Mouse (Mus musculus): ENCODE results near the gene Egln2. TPM values are rescaled to one million over a fixed set of nuclear protein-coding genes. Genes with fewer than 3 reads are reported as not detected.

The Egln2 gene
- polyA plus RNA-seq, 1 experiment, result 61.4 TPM

GRCm38 (mm10) chr7:27161744-27162143 lies 4.9 kb downstream of the Egln2 start:
- Histone ChIP-seq H3ac (ENCODE audit: control insufficient read depth, insufficient read length) (no peak overlapping the region), H3K79me2 (ENCODE audit: control insufficient read depth, insufficient read depth) (peaks cover 12% of the 10 kb centered on the region), H3K4me2 (ENCODE audit: low read depth) (no peak overlapping the region), H3K27me3 (ENCODE audit: control insufficient read depth, insufficient read depth, insufficient read length) (no peaks in the 10 kb centered on the region), H3K36me3 (ENCODE audit: control insufficient read depth, insufficient read depth) (no peaks in the 10 kb centered on the region), H3K4me3 (no peak overlapping the region)
- TF ChIP-seq REST (IDR thresholded peaks at IDR 0.05; ENCODE audit: insufficient read depth, insufficient read length) (no peak), USF1 (IDR thresholded peaks at IDR 0.05; ENCODE audit: low read depth) (no peak), POLR2A (IDR thresholded peaks at IDR 0.05; ENCODE audit: insufficient read length, low read depth) (no peak), TCF3 (IDR thresholded peaks at IDR 0.05; ENCODE audit: insufficient read length, low read depth) (no peak), MYOG (IDR thresholded peaks at IDR 0.05; ENCODE audit: control insufficient read depth in 1 of 3, insufficient read depth in 1 of 3, insufficient read length in 2 of 3, low read depth in 2 of 3) (no peak), TCF12 (IDR thresholded peaks at IDR 0.05; ENCODE audit: insufficient read depth, poor library complexity, severe bottlenecking) (no peak), MYOD1 (IDR thresholded peaks at IDR 0.05; ENCODE audit: control insufficient read depth in 1 of 3, insufficient read length in 2 of 3, low read depth in 2 of 3) (no peak), CEBPB (IDR thresholded peaks at IDR 0.05; ENCODE audit: insufficient read depth, poor library complexity, severe bottlenecking) (no peak)

GRCm38 (mm10) chr7:27160921-27161320 lies 5.7 kb downstream of the Egln2 start:
- H3K79me2 ChIP-seq (ENCODE audit: control insufficient read depth, insufficient read depth), result peaks cover 9% of the 10 kb centered on the region
- no peak overlapping the region for H3K4me2 ChIP-seq (ENCODE audit: low read depth)
- H3K27me3 ChIP-seq (ENCODE audit: control insufficient read depth, insufficient read depth, insufficient read length), result no peaks in the 10 kb centered on the region
- H3K4me3 ChIP-seq, result no peak overlapping the region
- TF ChIP-seq POLR2AphosphoS2 (IDR thresholded peaks at IDR 0.05; ENCODE audit: insufficient read length, low read depth) (no peak), CEBPB (IDR thresholded peaks at IDR 0.05; ENCODE audit: insufficient read depth, poor library complexity, severe bottlenecking) (no peak), TCF3 (IDR thresholded peaks at IDR 0.05; ENCODE audit: insufficient read length, low read depth) (no peak), MYOD1 (IDR thresholded peaks at IDR 0.05; ENCODE audit: control insufficient read depth in 1 of 3, insufficient read length in 2 of 3, low read depth in 2 of 3) (no peak), REST (IDR thresholded peaks at IDR 0.05; ENCODE audit: insufficient read depth, insufficient read length) (no peak), TCF12 (IDR thresholded peaks at IDR 0.05; ENCODE audit: insufficient read depth, poor library complexity, severe bottlenecking) (no peak), SRF (IDR thresholded peaks at IDR 0.05; ENCODE audit: control insufficient read depth, insufficient read length, low read depth) (no peak), E2F4 (IDR thresholded peaks at IDR 0.05; ENCODE audit: insufficient read depth) (no peak), USF1 (IDR thresholded peaks at IDR 0.05; ENCODE audit: low read depth) (no peak), POLR2A (IDR thresholded peaks at IDR 0.05; ENCODE audit: insufficient read length, low read depth) (no peak), MYOG (IDR thresholded peaks at IDR 0.05; ENCODE audit: control insufficient read depth in 1 of 3, insufficient read depth in 1 of 3, insufficient read length in 2 of 3, low read depth in 2 of 3) (no peak)
- no peak overlapping the region for H3ac ChIP-seq (ENCODE audit: control insufficient read depth, insufficient read length)
- no peaks in the 10 kb centered on the region for H3K36me3 ChIP-seq (ENCODE audit: control insufficient read depth, insufficient read depth)

DNA sequence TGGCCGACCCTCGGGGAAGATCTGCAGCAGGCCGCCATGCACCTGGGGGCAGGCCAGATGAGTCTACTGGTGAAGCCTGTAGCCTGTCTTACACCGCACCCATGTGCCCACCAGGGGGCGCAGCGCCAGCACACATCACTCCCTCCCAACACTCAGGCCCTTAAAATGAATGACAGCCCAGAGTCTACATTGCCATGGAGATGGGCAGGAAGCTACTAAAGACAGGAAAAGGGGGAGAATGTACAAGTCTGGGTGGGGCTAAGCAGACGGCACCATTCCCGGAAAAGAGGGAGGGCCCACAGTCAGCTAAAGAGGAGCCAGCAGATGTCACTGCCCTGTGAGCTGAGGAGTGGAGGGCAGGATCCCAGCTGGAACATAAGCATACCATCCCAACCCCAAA lies 6.7 kb downstream of the Egln2 start:
- no peaks in the 10 kb centered on the region for H3K36me3 ChIP-seq (ENCODE audit: control insufficient read depth, insufficient read depth)
- peak overlapping the region; percentile 13 for H3K4me2 ChIP-seq (ENCODE audit: low read depth)
- H3K27me3 ChIP-seq (ENCODE audit: control insufficient read depth, insufficient read depth, insufficient read length), result no peaks in the 10 kb centered on the region
- no peaks in the 10 kb centered on the region for H3K79me2 ChIP-seq (ENCODE audit: control insufficient read depth, insufficient read depth)
- TF ChIP-seq E2F4 (IDR thresholded peaks at IDR 0.05; ENCODE audit: insufficient read depth), result no peak
- TF ChIP-seq SRF (IDR thresholded peaks at IDR 0.05; ENCODE audit: control insufficient read depth, insufficient read length, low read depth), result no peak
- TF ChIP-seq TCF12 (IDR thresholded peaks at IDR 0.05; ENCODE audit: insufficient read depth, poor library complexity, severe bottlenecking), result no peak
- TF ChIP-seq USF1 (IDR thresholded peaks at IDR 0.05; ENCODE audit: low read depth), result no peak
- TF ChIP-seq MYOG (IDR thresholded peaks at IDR 0.05; ENCODE audit: control insufficient read depth in 1 of 3, insufficient read depth in 1 of 3, insufficient read length in 2 of 3, low read depth in 2 of 3), result no peak
- TF ChIP-seq MAX (IDR thresholded peaks at IDR 0.05; ENCODE audit: low read depth), result no peak
- no peak for TF ChIP-seq TCF3 (IDR thresholded peaks at IDR 0.05; ENCODE audit: insufficient read length, low read depth)
- no peak for TF ChIP-seq CEBPB (IDR thresholded peaks at IDR 0.05; ENCODE audit: insufficient read depth, poor library complexity, severe bottlenecking)
- TF ChIP-seq MYOD1 (IDR thresholded peaks at IDR 0.05; ENCODE audit: control insufficient read depth in 1 of 3, insufficient read length in 2 of 3, low read depth in 2 of 3), result no peak
- TF ChIP-seq REST (IDR thresholded peaks at IDR 0.05; ENCODE audit: insufficient read depth, insufficient read length), result no peak
- TF ChIP-seq POLR2A (IDR thresholded peaks at IDR 0.05; ENCODE audit: insufficient read length, low read depth), result no peak
- H3ac ChIP-seq (ENCODE audit: control insufficient read depth, insufficient read length), result no peak overlapping the region
- no peak overlapping the region for H3K4me3 ChIP-seq

- no peak overlapping the region for H3K4me2 ChIP-seq (ENCODE audit: low read depth)
- H3K27me3 ChIP-seq (ENCODE audit: control insufficient read depth, insufficient read depth, insufficient read length), result no peaks in the 10 kb centered on the region
- no peaks in the 10 kb centered on the region for H3K79me2 ChIP-seq (ENCODE audit: control insufficient read depth, insufficient read depth)
- TF ChIP-seq E2F4 (IDR thresholded peaks at IDR 0.05; ENCODE audit: insufficient read depth), result no peak
- TF ChIP-seq REST (IDR thresholded peaks at IDR 0.05; ENCODE audit: insufficient read depth, insufficient read length), result no peak
- no peak for TF ChIP-seq MYOD1 (IDR thresholded peaks at IDR 0.05; ENCODE audit: control insufficient read depth in 1 of 3, insufficient read length in 2 of 3, low read depth in 2 of 3)
- no peak for TF ChIP-seq TCF12 (IDR thresholded peaks at IDR 0.05; ENCODE audit: insufficient read depth, poor library complexity, severe bottlenecking)
- TF ChIP-seq POLR2AphosphoS2 (IDR thresholded peaks at IDR 0.05; ENCODE audit: insufficient read length, low read depth), result no peak
- TF ChIP-seq SRF (IDR thresholded peaks at IDR 0.05; ENCODE audit: control insufficient read depth, insufficient read length, low read depth), result no peak
- no peak for TF ChIP-seq POLR2A (IDR thresholded peaks at IDR 0.05; ENCODE audit: insufficient read length, low read depth)
- TF ChIP-seq MYOG (IDR thresholded peaks at IDR 0.05; ENCODE audit: control insufficient read depth in 1 of 3, insufficient read depth in 1 of 3, insufficient read length in 2 of 3, low read depth in 2 of 3), result no peak
- TF ChIP-seq MAX (IDR thresholded peaks at IDR 0.05; ENCODE audit: low read depth), result no peak
- no peak for TF ChIP-seq TCF3 (IDR thresholded peaks at IDR 0.05; ENCODE audit: insufficient read length, low read depth)
- TF ChIP-seq CEBPB (IDR thresholded peaks at IDR 0.05; ENCODE audit: insufficient read depth, poor library complexity, severe bottlenecking), result no peak
- TF ChIP-seq USF1 (IDR thresholded peaks at IDR 0.05; ENCODE audit: low read depth), result no peak
- H3K4me3 ChIP-seq, result no peak overlapping the region
- H3K36me3 ChIP-seq (ENCODE audit: control insufficient read depth, insufficient read depth), result no peaks in the 10 kb centered on the region
- H3ac ChIP-seq (ENCODE audit: control insufficient read depth, insufficient read length), result no peak overlapping the region
Observed at GRCm38 (mm10) chr7:27159256-27159655, 7.3 kb downstream of the Egln2 start.
